ENCODE assay signal across 23 mouse cellular contexts in the genomic region with DNA sequence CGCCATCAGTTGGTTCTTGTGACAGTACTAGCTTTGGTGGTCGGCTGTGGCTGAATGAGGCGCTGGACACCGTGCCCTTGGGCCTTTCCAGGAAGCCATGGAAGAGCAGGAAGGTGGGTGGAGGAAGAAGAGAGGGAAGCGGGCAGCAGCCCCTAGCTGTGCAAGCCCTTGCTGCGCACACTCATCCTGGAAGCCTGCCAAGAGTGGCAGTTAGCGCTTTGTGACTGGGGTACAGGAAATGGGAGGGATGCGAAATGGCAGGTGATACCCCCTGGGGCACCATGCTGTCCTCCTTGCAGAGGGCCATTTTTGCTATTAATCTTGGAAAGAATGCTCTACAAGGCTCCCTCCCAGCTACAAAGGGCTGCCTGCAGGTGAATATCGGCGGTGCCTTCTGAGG.
A peak's percentile ranks its signal among the peaks of the same experiment; 100 is the strongest.
DNase-seq lines count a peak whose midpoint lies in the region; ATAC-seq and TF ChIP-seq lines count a peak whose summit lies in the region.
"Had no signal": no experiment of that assay in that cellular context is flagged by ENCODE, and none has a peak within 500 bp of the region (broad histone marks: within the 10 kb centered on the region; RNA-seq: fewer than 3 reads in every experiment).

No protein-coding gene starts in this region.

- H3K27me3 ChIP-seq in hindbrain, embryonic 10.5 days (ENCODE audit: insufficient read depth, poor library complexity, severe bottlenecking): peaks cover 13% of the 10 kb centered on the region
- no peaks in the 10 kb centered on the region for H3K27me3 ChIP-seq in hindbrain, embryonic 11.5 days (ENCODE audit: control insufficient read depth, insufficient read depth, low read length)
- H3K27me3 ChIP-seq in midbrain, embryonic 14.5 days (ENCODE audit: control insufficient read depth, insufficient read depth, low read length): no peaks in the 10 kb centered on the region
- H3K27me3 ChIP-seq in midbrain, embryonic 10.5 days (ENCODE audit: low read depth, poor library complexity, severe bottlenecking): peaks cover under 1% of the 10 kb centered on the region; the same call in 1 of the 2 replicates
- peaks cover 18% of the 10 kb centered on the region for H3K27me3 ChIP-seq in E14TG2a.4 (ENCODE audit: insufficient read depth, low read length)
- H3K27me3 ChIP-seq: kidney, embryonic 15.5 days; limb, embryonic 15.5 days; liver, embryonic 15.5 days had no signal

- no peak overlapping the region for H3K4me2 ChIP-seq in hindbrain, embryonic 11.5 days (replicated peaks; ENCODE audit: low read depth, low read length)
- no peak overlapping the region for H3K4me2 ChIP-seq in midbrain, embryonic 14.5 days (ENCODE audit: low read length)
- H3K4me2 ChIP-seq: heart, embryonic 15.5 days; kidney, embryonic 15.5 days; limb, embryonic 15.5 days; liver, embryonic 15.5 days had no signal

- no peak for ATAC-seq in hindbrain, embryonic 11.5 days (ENCODE audit: low FRiP score)
- no peak for ATAC-seq in midbrain, embryonic 14.5 days (ENCODE audit: low FRiP score, low TSS enrichment)
- ATAC-seq: intestine, embryonic 16.5 days; Patski had no signal

- H3K4me1 ChIP-seq in hindbrain, embryonic 10.5 days (replicated peaks): no peaks in the 10 kb centered on the region
- no peaks in the 10 kb centered on the region for H3K4me1 ChIP-seq in hindbrain, embryonic 11.5 days (replicated peaks; ENCODE audit: control insufficient read depth, insufficient read depth, low read length)
- no peaks in the 10 kb centered on the region for H3K4me1 ChIP-seq in midbrain, embryonic 14.5 days (ENCODE audit: control insufficient read depth, insufficient read depth, low read length)
- H3K4me1 ChIP-seq in midbrain, embryonic 10.5 days: no peaks in the 10 kb centered on the region
- H3K4me1 ChIP-seq in E14TG2a.4 (replicated peaks; ENCODE audit: low read depth, low read length): peaks cover 10% of the 10 kb centered on the region
- H3K4me1 ChIP-seq: liver, embryonic 15.5 days had no signal

- TF ChIP-seq CTCF in E14TG2a.4 (conservative IDR thresholded peaks at IDR 0.05; ENCODE audit: low read length): no peak

- no peak overlapping the region for H3K4me3 ChIP-seq in hindbrain, embryonic 10.5 days
- no peak overlapping the region for H3K4me3 ChIP-seq in hindbrain, embryonic 11.5 days (ENCODE audit: low read depth, low read length)
- H3K4me3 ChIP-seq in midbrain, embryonic 14.5 days (replicated peaks; ENCODE audit: low read depth, low read length): no peak overlapping the region
- H3K4me3 ChIP-seq in midbrain, embryonic 10.5 days: no peak overlapping the region
- peak overlapping the region; percentile 48 for H3K4me3 ChIP-seq in E14TG2a.4 (replicated peaks; ENCODE audit: low read length)
- H3K4me3 ChIP-seq: erythroblast, embryonic 14.5 days; heart, embryonic 15.5 days; kidney, embryonic 15.5 days; limb, embryonic 15.5 days; liver, embryonic 15.5 days had no signal

- 0 out of 2 replicates have a peak overlapping the region, but pooled peaks have one; percentile 5 for H3K27ac ChIP-seq in hindbrain, embryonic 10.5 days
- no peak overlapping the region for H3K27ac ChIP-seq in hindbrain, embryonic 11.5 days (ENCODE audit: low read depth, low read length)
- H3K27ac ChIP-seq in midbrain, embryonic 14.5 days (replicated peaks; ENCODE audit: low read depth, low read length): no peak overlapping the region
- no peak overlapping the region for H3K27ac ChIP-seq in midbrain, embryonic 10.5 days (replicated peaks)
- H3K27ac ChIP-seq: heart, embryonic 15.5 days; kidney, embryonic 15.5 days; limb, embryonic 15.5 days; liver, embryonic 15.5 days had no signal

- H3K36me3 ChIP-seq in hindbrain, embryonic 10.5 days: no peaks in the 10 kb centered on the region
- no peaks in the 10 kb centered on the region for H3K36me3 ChIP-seq in hindbrain, embryonic 11.5 days (ENCODE audit: control insufficient read depth, insufficient read depth, low read length)
- H3K36me3 ChIP-seq in midbrain, embryonic 14.5 days (ENCODE audit: control insufficient read depth, insufficient read depth, low read length): no peaks in the 10 kb centered on the region
- no peaks in the 10 kb centered on the region for H3K36me3 ChIP-seq in midbrain, embryonic 10.5 days
- H3K36me3 ChIP-seq in E14TG2a.4 (ENCODE audit: insufficient read depth, low read length): no peaks in the 10 kb centered on the region
- H3K36me3 ChIP-seq: heart, embryonic 15.5 days; kidney, embryonic 15.5 days; limb, embryonic 15.5 days; liver, embryonic 15.5 days had no signal

- DNase-seq in cerebellum, postnatal 10 days: peak; percentile 39 to 48
- no peak for DNase-seq in cerebellum, postnatal 4 days (ENCODE audit: low spot score in 2 of 2)
- DNase-seq in hindbrain, embryonic 10.5 days (ENCODE audit: low spot score): no peak
- DNase-seq in hindbrain, embryonic 11.5 days (ENCODE audit: low spot score): no peak
- DNase-seq in midbrain, embryonic 14.5 days: peak; percentile 68
- DNase-seq in midbrain, embryonic 10.5 days (ENCODE audit: low spot score): no peak
- DNase-seq in gastrocnemius, postnatal 4 days (ENCODE audit: low spot score in 2 of 2): no peak
- DNase-seq: adrenal gland, postnatal 14 days; cerebellum, adult 11-12 months; gastrocnemius, postnatal 25 days; heart, postnatal 4 days; lung, postnatal 10 days; right cerebral cortex, postnatal 14 days; spleen, adult 18-20 months; thymus, postnatal 4 days had no signal

- no peaks in the 10 kb centered on the region for H3K9me3 ChIP-seq in hindbrain, embryonic 10.5 days
- H3K9me3 ChIP-seq in hindbrain, embryonic 11.5 days (ENCODE audit: control insufficient read depth, low read length): no peaks in the 10 kb centered on the region
- H3K9me3 ChIP-seq in midbrain, embryonic 14.5 days (ENCODE audit: control insufficient read depth, low read length): no peaks in the 10 kb centered on the region
- no peaks in the 10 kb centered on the region for H3K9me3 ChIP-seq in midbrain, embryonic 10.5 days (replicated peaks)
- no peaks in the 10 kb centered on the region for H3K9me3 ChIP-seq in E14TG2a.4 (ENCODE audit: low read length)
- H3K9me3 ChIP-seq: heart, embryonic 15.5 days; kidney, embryonic 15.5 days; limb, embryonic 15.5 days; liver, embryonic 15.5 days had no signal

- no peak overlapping the region for H3K9ac ChIP-seq in hindbrain, embryonic 11.5 days (ENCODE audit: low read depth, low read length)
- H3K9ac ChIP-seq in midbrain, embryonic 14.5 days (replicated peaks; ENCODE audit: low read length): no peak overlapping the region
- H3K9ac ChIP-seq: heart, embryonic 15.5 days; kidney, embryonic 15.5 days; limb, embryonic 15.5 days; liver, embryonic 15.5 days had no signal

- 85% methylated on average over 10 of the region's 10 CpGs for WGBS in hindbrain, embryonic 10.5 days
- WGBS in hindbrain, embryonic 11.5 days: 74% methylated on average over 10 of the region's 10 CpGs
- WGBS in midbrain, embryonic 14.5 days: 65% methylated on average over 10 of the region's 10 CpGs
- 84% methylated on average over 10 of the region's 10 CpGs for WGBS in midbrain, embryonic 10.5 days

Comparison
In these comparisons a context has a peak if more than half of its experiments do, and no peak if none do; other contexts are left out.
1. DNase-seq: peak in cerebellum, postnatal 10 days (2 of 2) and midbrain, embryonic 14.5 days (single experiment); none in cerebellum, postnatal 4 days (0 of 2), hindbrain, embryonic 10.5 days (single experiment), hindbrain, embryonic 11.5 days (single experiment), midbrain, embryonic 10.5 days (single experiment) and gastrocnemius, postnatal 4 days (0 of 2).